Mouse (Mus musculus) T-helper 17 cell (primary cell): ENCODE data around the gene 4930404H24Rik.

Experiments used
- in situ Hi-C, 2 experiments: fragments of 300-600 bp; cut with MboI, MseI; formaldehyde crosslinking; loops; 1 replicate in 1 of 2; 2 replicates in 1 of 2; pipeline ENCODE4 v1.15.1; 2025; ENCODE audit warnings: high pct_unique_total_duplicates in 2 of 2

Gene 4930404H24Rik

DNA sequence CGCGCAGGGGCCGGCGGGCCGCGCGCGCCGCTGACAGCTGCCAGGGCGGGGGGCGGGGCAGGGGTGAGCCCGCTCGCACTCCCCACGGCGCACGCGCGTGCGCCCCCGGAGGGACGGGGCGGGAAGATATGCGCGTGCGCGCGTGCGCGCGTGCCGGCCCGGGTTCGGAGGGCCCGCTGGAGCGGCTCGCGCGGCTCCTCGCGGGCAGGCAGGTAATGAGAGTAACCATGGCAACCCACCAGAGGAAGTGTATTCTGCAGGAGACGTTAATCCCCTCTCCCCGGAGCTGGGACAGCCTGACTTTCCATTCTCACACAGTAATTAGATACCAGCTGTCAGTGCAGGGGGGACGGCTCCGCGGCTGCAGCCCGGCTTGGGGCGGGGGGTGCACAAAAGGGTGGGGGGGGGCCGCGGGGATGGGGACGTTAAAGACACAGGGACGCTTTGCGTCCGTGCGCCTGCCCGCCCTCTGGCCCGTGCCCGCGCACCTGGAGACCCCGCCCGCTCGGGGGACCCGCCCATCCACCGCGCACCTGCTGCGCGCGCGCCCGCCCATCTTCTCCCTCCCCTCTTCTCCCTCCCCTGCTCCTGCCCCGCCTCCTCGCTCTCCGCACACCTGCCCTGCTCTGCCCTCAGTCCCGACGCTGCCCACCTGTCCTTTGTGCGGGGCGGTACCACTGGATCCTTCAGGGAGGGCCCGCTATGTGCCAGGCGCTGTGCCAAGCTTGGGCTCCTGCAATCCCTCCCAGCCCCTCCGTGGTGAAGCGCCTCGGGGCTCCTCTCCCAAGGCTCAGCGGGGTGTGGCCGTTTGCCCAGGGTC, at the start of gene 4930404H24Rik:
Gene 4930404H24Rik, plus strand, starts transcription at position 218 of the 820 bp plus-strand sequence.
- in situ Hi-C loops, result loop anchor here in 1 of 2 experiments (25.0 kb wide), 1 partner anchor 1530 kb away; no protein-coding TSS in a partner anchor

DNA sequence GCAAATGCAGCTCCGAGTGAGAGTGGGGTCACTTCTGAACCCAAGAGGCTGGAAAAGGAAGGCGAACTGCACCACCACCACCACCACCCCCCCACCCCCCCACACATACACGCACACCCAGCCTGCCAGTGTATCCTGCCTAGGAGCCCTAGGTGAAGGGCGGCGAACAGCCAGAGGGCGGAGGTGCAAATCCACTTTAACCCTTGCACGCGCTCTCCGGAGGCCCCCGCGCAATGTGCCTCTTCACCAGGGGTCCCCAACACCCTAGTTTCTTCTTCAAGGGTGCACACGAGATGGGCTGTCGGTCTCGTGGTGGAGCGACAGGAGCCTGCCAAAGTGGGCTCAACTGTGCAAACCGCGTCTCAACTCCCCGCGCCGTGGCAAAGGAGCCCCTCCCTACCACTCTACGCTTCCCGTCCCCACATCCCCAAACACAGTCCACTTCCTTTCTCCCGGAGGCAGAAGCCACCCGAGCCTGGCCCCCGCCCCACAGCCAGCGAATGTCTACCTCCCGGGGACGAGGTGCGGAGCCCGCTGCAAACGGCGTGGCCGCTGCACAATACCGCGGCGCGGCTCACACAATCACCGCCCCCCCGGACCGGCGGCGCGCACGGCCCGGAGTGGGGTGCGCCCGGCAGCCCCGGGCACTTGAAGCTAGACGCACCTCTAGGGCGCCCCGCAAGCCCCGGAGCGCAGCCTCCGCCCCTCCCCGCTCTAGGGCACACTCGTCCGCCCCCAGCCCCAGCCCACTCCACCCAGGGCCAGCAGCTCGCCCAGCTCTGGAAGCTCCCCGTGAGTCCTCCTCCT, 49.0 kb upstream of the 4930404H24Rik start:
- in situ Hi-C loops, result no loop called here

GRCm38 (mm10) chr2:153444254-153445136, 48.1 kb upstream of the 4930404H24Rik start:
- in situ Hi-C loops, result no loop called here

DNA sequence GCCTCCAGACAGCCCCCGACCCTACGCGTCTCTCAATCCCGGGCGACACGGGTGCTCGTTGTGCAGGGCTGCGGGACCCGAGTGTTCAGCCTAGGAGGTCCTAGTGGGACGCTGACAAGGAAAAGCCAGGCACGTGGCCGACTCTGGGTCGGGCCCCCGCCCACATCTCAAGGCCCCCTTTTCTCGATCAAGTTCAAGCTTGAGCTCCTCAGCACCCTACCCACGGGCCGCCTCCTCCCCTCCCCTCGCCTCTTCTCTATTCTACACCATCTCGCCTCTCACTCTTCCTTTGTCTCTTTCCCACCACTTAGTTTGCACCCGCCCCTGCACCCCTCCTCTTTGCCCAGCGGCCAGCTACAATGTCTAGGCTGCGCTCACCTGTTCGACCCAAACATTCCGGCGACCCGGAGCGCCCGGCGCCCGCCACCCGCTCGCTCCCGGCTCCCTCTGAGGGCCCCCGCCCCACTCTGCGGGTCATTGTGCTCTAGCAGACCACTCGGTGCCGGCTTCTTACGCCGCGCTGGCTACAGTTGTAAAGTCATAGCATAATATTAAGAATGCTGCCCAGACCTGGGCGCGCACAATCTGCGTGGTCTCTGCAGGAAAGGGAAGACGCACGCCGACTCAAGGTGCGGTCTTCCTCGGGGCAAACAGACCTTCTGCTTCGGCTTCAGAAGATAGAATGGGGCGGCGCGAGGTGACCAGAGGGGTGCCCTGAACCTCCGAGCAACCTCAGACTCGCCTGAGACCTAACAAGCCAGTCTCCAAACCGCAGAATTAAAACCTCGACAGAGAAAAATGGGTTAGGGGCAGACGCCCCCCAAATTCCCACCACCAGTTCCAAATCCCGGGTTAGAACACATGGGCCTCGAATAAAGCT, 47.2 kb upstream of the 4930404H24Rik start:
- in situ Hi-C loops, result no loop called here

- in situ Hi-C loops, result no loop called here
Measured at GRCm38 (mm10) chr2:153446017-153446408, 46.6 kb upstream of the 4930404H24Rik start.

DNA sequence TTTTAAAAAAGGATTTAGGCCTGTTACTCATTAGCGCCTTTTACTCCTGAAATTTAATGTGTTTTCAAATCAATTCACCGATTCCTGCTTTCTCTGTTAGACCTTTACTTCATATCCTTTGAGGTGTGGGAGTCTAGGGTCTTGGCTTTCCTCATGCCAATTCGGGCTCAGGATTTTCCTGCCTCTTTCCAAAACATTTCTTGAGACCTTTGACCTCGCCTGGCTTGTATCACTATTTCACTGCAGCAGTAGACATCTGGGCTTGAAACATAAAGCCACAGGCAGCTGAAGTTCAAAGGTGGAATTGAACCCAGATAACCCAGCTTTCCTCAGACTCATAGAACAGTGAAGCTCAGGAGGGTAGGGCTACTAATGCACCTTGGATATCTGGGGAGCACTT, 46.1 kb upstream of the 4930404H24Rik start:
- in situ Hi-C loops, result no loop called here

GRCm38 (mm10) chr2:153447719-153448118, 44.9 kb upstream of the 4930404H24Rik start:
- in situ Hi-C loops, result no loop called here

DNA sequence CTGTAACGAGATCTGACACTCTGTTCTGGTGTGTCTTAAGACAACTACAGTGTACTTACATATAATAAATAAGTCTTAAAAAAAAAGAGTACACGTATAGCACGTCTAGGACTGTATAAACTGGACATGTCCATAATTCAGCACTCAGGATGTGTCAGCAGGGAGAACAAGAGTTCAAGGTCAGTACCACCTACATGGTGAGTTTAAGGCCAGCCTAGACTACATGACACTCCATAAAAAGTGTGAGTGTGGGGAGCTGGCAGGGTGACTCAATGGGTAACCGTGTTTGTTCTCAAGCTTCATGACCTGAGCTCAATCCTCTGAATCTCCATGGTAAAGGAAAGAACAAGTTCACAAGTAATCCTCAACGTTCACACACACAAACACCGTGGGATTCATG, 44.1 kb upstream of the 4930404H24Rik start:
- in situ Hi-C loops, result no loop called here

GRCm38 (mm10) chr2:153453961-153454759, 38.4 kb upstream of the 4930404H24Rik start:
- in situ Hi-C loops, result no loop called here

GRCm38 (mm10) chr2:153454841-153455506, 37.6 kb upstream of the 4930404H24Rik start:
- in situ Hi-C loops, result no loop called here

- in situ Hi-C loops, result no loop called here
Measured at GRCm38 (mm10) chr2:153457467-153457866, 35.1 kb upstream of the 4930404H24Rik start.

DNA sequence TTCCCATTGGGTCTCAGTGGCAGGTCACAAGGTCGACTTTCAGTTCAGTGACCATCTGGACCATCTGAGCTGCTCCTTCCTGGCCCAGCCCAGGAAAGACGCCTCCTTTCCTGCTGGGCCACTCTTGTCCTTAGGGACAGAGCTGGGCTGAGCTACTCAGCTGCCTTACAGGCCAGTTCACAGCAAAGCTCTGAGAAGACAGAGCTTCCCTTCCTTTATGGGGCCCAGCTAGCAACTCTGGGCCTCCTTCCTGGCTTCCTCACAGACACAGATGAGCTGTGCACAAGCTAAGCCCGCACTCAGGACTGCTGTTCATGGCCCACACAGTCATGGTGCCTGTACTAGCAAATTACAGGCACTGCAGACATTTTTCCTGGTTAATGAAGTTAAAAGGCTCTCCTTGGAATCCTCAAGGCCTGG, 34.6 kb upstream of the 4930404H24Rik start:
- in situ Hi-C loops, result no loop called here

DNA sequence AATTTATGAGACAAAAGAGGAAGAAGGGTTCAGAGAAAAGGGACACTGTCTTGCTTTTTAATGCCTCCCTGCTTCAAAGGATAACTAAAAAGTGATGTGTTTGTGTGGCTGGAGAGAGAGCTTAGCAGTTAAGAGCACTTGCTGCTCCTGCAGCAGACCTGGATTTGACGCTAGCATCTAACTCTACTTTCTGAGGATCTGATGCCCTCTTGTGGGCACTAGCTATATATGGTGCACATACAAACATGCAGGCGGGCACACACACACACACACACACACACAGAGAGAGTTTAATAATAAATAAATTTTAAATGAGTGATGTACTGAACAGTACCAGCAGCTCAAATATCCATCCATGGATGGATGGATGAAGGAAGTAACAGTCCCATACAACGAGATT, 29.3 kb upstream of the 4930404H24Rik start:
- in situ Hi-C loops, result loop anchor here (5.0 to 10.0 kb wide), 2 partner anchors 46 to 58 kb away; no protein-coding TSS in a partner anchor

DNA sequence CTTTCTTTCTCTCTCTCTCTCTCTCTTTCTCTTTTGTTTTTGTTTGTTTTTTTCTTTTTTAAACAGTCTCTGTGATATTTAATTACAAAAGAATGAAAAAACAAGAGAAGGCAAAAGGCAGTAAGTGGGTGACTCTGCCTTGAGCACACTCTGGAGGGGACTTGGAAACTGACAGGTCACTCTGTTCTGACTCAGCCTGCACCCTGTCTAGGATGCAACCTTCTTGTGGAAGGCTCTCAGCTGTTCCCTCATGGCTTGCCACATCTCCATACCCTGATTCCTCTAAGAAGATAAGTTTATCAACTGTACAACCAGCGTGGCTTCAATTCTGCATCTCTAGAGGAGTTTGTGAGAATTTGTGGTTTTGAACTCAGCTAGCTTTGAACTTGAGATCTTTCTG, 25.2 kb upstream of the 4930404H24Rik start:
- in situ Hi-C loops, result loop anchor here in 1 of 2 experiments (10.0 kb wide), 1 partner anchor 63 kb away; no protein-coding TSS in a partner anchor

DNA sequence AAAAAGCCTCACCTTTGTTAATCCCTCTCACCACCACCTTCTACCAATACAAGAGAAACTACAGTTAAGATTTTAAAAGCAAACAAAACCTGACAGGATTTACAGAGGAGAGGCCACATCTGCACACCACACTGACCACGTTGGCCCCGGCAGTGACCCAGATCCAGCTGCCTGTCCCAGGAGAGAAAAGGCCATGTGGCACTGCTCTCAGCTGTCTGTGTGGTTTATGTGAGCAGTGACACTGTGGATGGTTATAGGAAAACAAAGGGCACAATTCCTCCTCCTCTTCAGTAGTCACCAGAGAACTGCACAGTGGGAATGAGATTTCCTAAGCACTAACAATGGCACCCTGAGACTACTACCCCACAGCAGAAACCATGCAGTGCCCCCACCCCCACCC, 23.3 kb upstream of the 4930404H24Rik start:
- in situ Hi-C loops, result loop anchor here in 1 of 2 experiments (10.0 kb wide), 1 partner anchor 65 kb away; no protein-coding TSS in a partner anchor

DNA sequence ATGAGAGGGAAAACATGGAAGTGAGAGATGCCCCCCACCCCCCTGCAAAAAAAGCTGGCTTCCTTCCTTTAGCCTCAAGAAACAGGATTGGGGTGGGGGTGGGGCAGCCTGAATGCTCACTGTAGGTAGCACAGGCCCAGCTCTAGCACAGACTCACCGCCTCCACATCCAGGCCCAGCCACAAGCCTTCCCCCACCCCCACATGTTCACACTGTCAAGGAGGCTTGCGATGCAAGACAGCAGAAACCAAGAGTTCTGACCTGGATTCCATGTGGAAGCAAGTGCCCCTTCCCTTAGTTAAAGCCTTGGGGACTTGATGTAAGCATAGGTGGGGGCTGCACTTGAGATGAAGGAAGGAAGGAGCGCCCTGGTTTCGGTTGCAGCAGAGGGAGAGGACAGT, 22.8 kb upstream of the 4930404H24Rik start:
- in situ Hi-C loops, result loop anchor here in 1 of 2 experiments (10.0 kb wide), 1 partner anchor 65 kb away; no protein-coding TSS in a partner anchor

DNA sequence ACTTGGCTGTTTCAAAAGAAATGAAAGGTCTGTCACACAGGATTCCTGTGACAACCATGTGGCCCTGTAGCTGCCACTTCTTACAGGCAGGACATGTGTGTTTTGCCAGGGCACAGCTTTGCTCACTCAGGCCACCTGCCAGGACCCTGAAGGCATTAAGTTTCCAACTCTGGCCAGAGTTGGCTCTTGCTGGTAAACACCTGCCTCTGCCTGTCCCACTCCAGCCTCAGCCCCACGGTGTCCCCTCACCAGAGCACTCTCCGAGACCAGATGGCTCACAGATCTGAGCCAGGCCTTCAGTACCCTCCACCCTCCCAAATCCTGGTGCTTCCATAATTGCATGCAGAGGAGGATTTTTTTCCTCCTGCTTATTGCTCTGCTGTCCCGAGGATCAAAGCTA, 21.6 kb upstream of the 4930404H24Rik start:
- in situ Hi-C loops, result no loop called here
